Mouse (Mus musculus) heart, postnatal 0 days (tissue): ENCODE measurements around the gene Slc29a3. TPM values are rescaled to one million over a fixed set of nuclear protein-coding genes. Genes with fewer than 3 reads are reported as not detected.

Source experiments
- ATAC-seq: fragments of 200-750 bp; cut with Nextera tagmentation; 2 replicates; pipeline ENCODE4 v1.8.0; 2017; ENCODE audit warnings: low read depth, moderate number of reproducible peaks, moderate library complexity; ENCODE audit not compliant: insufficient read depth
- DNase-seq: peaks from one replicate; pipeline ENCODE4 v3.0.0-alpha.2; 2016; ENCODE audit warnings: low spot score
- H3K27ac ChIP-seq: fragments of 300-500 bp; sonication (generic); 2 replicates; pipeline ENCODE4 v1.5.1; 2014; ENCODE audit warnings: low read depth, mild to moderate bottlenecking
- H3K27me3 ChIP-seq: fragments of 300-500 bp; sonication (generic); 2 replicates; pipeline ENCODE4 v1.6.1; 2014; ENCODE audit warnings: low read length, mixed read lengths; ENCODE audit not compliant: control insufficient read depth, insufficient read depth
- H3K36me3 ChIP-seq: fragments of 300-500 bp; sonication (generic); replicated peaks from 2 replicates; pipeline ENCODE4 v1.6.1; 2014; ENCODE audit warnings: low read length, mixed read lengths; ENCODE audit not compliant: control insufficient read depth, insufficient read depth
- H3K4me1 ChIP-seq: fragments of 300-500 bp; sonication (generic); 2 replicates; pipeline ENCODE4 v1.6.1; 2014; ENCODE audit warnings: antibody characterized with exemption; ENCODE audit not compliant: control insufficient read depth, insufficient read depth
- H3K4me2 ChIP-seq: fragments of 300-500 bp; sonication (generic); 2 replicates; pipeline ENCODE4 v1.6.1; 2014; ENCODE audit warnings: low read depth, mild to moderate bottlenecking, low read length, moderate library complexity
- H3K4me3 ChIP-seq: fragments of 300-500 bp; sonication (generic); 2 replicates; pipeline ENCODE4 v1.5.1; 2014; ENCODE audit warnings: low read depth, low read length
- H3K9ac ChIP-seq: fragments of 300-500 bp; sonication (generic); replicated peaks from 2 replicates; pipeline ENCODE4 v1.6.1; 2014; ENCODE audit warnings: low read depth, low read length, mixed read lengths
- H3K9me3 ChIP-seq: fragments of 300-500 bp; sonication (generic); replicated peaks from 2 replicates; pipeline ENCODE4 v1.6.1; 2016; ENCODE audit warnings: low read length; ENCODE audit not compliant: control insufficient read depth
- CTCF ChIP-seq: IDR thresholded peaks from 2 replicates; pipeline ENCODE4 v1.5.1; 2016; ENCODE audit warnings: antibody characterized with exemption, control low read depth, low read depth
- EP300 ChIP-seq: IDR thresholded peaks from 2 replicates; pipeline ENCODE4 v1.6.1; 2016; ENCODE audit warnings: antibody characterized with exemption, low read depth
- WGBS: fragments of 180-500 bp; shearing (Covaris S2); extraction: QIAGEN DNeasy Blood & Tissue Kit; methylation state at CpG from one replicate; pipeline ENCODE4 v1.1.7; 2014; 5-methylcytosine and 5-hydroxymethylcytosine counted together
- polyA plus RNA-seq: library from polyadenylated mRNA; unstranded; fragments of >200 nt; fragmentation: Nextera tagmentation; extraction: Ambion mirVana; gene quantifications from 2 replicates; pipeline ENCODE4 v1.2.1, GENCODE M21; 2015
- total RNA-seq: library from RNA; depleted of rRNA; stranded (reverse); fragments of >200 nt; gene quantifications from 2 replicates; pipeline ENCODE4 v1.2.3, GENCODE M21; 2014; ENCODE audit warnings: low replicate concordance

Gene Slc29a3
- total and polyA plus RNA-seq, 2 experiments from 2014 or later = 1.6 to 4.4 TPM

DNA sequence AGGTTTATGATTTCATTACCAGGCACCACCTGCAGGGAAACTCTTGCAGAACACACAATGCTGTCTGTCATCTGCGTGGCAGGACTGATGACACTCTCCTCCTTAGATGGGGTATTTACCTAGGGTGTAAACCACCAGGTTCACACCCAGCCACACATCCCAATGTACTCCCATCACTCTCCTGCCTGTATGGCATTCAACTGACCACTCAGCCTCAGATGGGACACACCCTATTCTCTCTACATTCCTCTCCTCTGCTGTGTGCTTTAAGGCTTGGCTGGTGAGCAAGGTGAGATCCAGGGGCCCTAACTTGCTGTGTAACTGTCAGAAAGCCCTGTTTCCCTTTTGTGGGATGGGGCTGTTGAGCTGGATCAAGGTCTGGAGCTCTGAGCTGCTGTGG, 9.5 kb upstream of the Slc29a3 start:
- Histone ChIP-seq H3K4me2 (no peak overlapping the region), H3K9me3 (0 out of 2 replicates have a peak, but pooled peaks cover 4% of the 10 kb centered on the region), H3K27ac (no peak overlapping the region), H3K4me1 (no peaks in the 10 kb centered on the region), H3K4me3 (no peak overlapping the region), H3K9ac (no peak overlapping the region), H3K27me3 (no peaks in the 10 kb centered on the region), H3K36me3 (peaks cover 15% of the 10 kb centered on the region)
- no peak for TF ChIP-seq CTCF
- no peak for TF ChIP-seq EP300
- DNase-seq (no peak), ATAC-seq (no peak)
- 75% methylated on average over 1 of the region's 1 CpGs for WGBS

DNA sequence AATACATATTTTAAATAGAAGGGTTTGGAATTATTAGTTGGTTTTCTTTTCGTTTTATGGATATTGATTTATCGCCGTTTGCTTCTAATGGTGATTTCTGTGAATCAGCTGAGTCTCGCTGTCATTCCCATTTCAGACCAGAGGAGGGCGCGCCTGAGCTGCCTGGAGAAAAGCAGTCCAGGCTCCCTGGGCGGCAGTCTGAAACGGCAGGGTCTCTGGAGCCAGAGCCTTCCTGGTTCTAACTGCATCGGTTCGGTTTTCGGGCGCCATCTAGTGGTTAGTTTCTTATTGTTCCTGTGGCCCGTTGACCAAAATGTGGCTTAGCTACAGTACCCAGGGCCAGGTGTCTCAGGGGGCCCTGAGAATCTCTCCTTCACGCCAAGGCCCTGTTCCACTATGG, 7.8 kb upstream of the Slc29a3 start:
- ATAC-seq (peak; percentile 85), DNase-seq (peak; percentile 95)
- Histone ChIP-seq H3K27me3 (no peaks in the 10 kb centered on the region), H3K9ac (no peak overlapping the region), H3K27ac (no peak overlapping the region), H3K4me2 (no peak overlapping the region), H3K36me3 (peaks cover 9% of the 10 kb centered on the region), H3K4me3 (no peak overlapping the region), H3K4me1 (no peaks in the 10 kb centered on the region), H3K9me3 (0 out of 2 replicates have a peak, but pooled peaks cover 4% of the 10 kb centered on the region)
- TF ChIP-seq CTCF (peak; percentile 95), EP300 (no peak)
- WGBS = 4% methylated on average over 14 of the region's 14 CpGs

- H3K4me1 ChIP-seq = no peaks in the 10 kb centered on the region
- no peak overlapping the region for H3K27ac ChIP-seq
- no peak for ATAC-seq
- peak; percentile 75 for TF ChIP-seq CTCF
- TF ChIP-seq EP300 = no peak
- H3K4me2 ChIP-seq = no peak overlapping the region
- no peaks in the 10 kb centered on the region for H3K27me3 ChIP-seq
- no peaks in the 10 kb centered on the region for H3K36me3 ChIP-seq
- H3K9me3 ChIP-seq = 0 out of 2 replicates have a peak, but pooled peaks cover 4% of the 10 kb centered on the region
- WGBS = 6% methylated on average over 7 of the region's 7 CpGs
- peak; percentile 60 for DNase-seq
- H3K9ac ChIP-seq = no peak overlapping the region
- H3K4me3 ChIP-seq = no peak overlapping the region
Observed at GRCm38 (mm10) chr10:60756992-60757391, 4.4 kb upstream of the Slc29a3 start.

DNA sequence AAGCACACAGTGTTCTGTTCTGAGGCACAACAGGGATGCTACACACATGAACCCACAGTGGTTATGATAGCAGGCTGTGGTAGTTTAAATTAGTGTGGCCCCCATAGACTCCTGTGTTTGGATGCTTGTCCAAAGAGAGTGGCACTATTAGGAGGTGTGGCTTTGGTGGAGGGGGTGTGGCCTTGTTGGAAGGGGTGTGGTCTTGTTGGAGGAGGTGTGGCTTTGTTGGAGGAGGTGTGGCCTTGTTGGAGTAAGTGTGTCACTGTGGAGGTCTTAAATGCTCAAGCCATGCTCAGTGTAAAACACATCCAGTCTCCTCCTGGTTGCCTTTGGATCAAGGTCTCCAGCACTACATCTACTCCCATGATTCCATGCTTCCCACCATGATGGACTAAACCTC, 3.6 kb upstream of the Slc29a3 start:
- H3K4me3 ChIP-seq = no peak overlapping the region
- 0 out of 2 replicates have a peak, but pooled peaks cover 4% of the 10 kb centered on the region for H3K9me3 ChIP-seq
- no peaks in the 10 kb centered on the region for H3K4me1 ChIP-seq
- DNase-seq (no peak), ATAC-seq (no peak)
- H3K4me2 ChIP-seq = no peak overlapping the region
- TF ChIP-seq EP300 = no peak
- no peak for TF ChIP-seq CTCF
- no peak overlapping the region for H3K9ac ChIP-seq
- H3K36me3 ChIP-seq = no peaks in the 10 kb centered on the region
- H3K27ac ChIP-seq = no peak overlapping the region
- H3K27me3 ChIP-seq = no peaks in the 10 kb centered on the region

DNA sequence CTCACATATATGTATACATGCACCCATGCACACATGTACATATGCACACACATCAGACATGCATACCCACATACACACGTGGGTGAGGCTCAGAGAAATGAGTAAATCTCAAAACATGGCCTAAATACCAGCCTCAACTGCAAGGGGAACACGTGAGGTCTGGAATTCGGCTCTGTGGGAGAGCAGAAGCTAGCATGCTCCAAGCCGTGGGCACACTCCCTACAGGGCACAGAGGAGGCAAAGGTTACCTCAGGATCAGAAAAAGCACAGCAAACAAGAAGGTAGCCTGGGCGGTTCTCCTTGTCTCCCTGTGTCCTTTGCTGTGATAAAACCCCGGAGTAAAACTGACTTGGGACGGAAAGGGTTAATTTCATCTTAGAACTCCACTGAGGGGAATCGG, 1.3 kb upstream of the Slc29a3 start:
- Histone ChIP-seq H3K27me3 (no peaks in the 10 kb centered on the region), H3K4me2 (no peak overlapping the region), H3K9ac (no peak overlapping the region), H3K4me1 (no peaks in the 10 kb centered on the region), H3K9me3 (0 out of 2 replicates have a peak, but pooled peaks cover 4% of the 10 kb centered on the region), H3K4me3 (no peak overlapping the region), H3K27ac (no peak overlapping the region), H3K36me3 (peaks cover 9% of the 10 kb centered on the region; the same call in 1 of the 2 replicates)
- no peak for DNase-seq
- TF ChIP-seq CTCF (no peak), EP300 (no peak)
- WGBS = 70% methylated on average over 8 of the region's 8 CpGs
- ATAC-seq = no peak

GRCm38 (mm10) chr10:60753261-60753660, 667 bp upstream of the Slc29a3 start:
- Histone ChIP-seq H3K36me3 (peaks cover 9% of the 10 kb centered on the region; the same call in 1 of the 2 replicates), H3K4me2 (peak overlapping the region; percentile 78), H3K27me3 (no peaks in the 10 kb centered on the region), H3K27ac (no peak overlapping the region), H3K9ac (0 out of 2 replicates have a peak overlapping the region, but pooled peaks have one; percentile 23), H3K4me1 (no peaks in the 10 kb centered on the region), H3K4me3 (no peak overlapping the region; the same call in 1 of the 2 replicates), H3K9me3 (0 out of 2 replicates have a peak, but pooled peaks cover 4% of the 10 kb centered on the region)
- WGBS = 74% methylated on average over 9 of the region's 9 CpGs
- DNase-seq (no peak), ATAC-seq (no peak)
- no peak for TF ChIP-seq CTCF
- no peak for TF ChIP-seq EP300
